In the genomic region with DNA sequence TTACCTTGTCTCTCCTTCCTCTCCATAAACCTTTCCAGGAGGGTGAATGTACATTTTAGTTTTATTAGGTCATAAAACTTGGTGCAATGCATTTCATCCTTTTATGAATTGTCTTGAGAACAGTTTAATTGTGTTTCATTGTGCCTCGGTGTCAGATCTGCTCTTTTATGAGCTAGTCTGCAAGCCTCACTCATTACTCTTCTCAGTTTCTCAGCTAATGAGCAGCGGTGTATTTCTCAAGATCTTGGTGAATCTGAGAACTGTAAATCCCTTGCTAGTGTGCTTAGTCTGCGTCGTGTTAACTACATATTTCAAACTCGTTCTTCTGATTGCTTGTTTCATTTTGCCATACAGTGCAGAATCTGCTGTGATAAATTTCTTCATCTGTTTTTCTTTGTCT, we compare ENCODE assay signal across 23 mouse cellular contexts.
"Had no signal": no experiment of that assay in that cellular context is flagged by ENCODE, and none has a peak within 500 bp of the region (broad histone marks: within the 10 kb centered on the region; RNA-seq: fewer than 3 reads in every experiment).

No protein-coding gene starts in this region.

- H3K9ac ChIP-seq: liver, embryonic 13.5 days; liver, embryonic 15.5 days; liver, postnatal 0 days; lung, embryonic 15.5 days; midbrain, embryonic 13.5 days; neural tube, embryonic 12.5 days had no signal

- H3K27me3 ChIP-seq: liver, embryonic 13.5 days; liver, embryonic 15.5 days; lung, embryonic 15.5 days; megakaryocyte, embryonic 14.5 days; midbrain, embryonic 13.5 days; neural tube, embryonic 12.5 days had no signal

- DNase-seq: liver, embryonic 13.5 days; liver, postnatal 0 days; lung, adult 2 months; lung, postnatal 14 days; lung, postnatal 36 days; retina, postnatal 1 day; right cerebral cortex, adult 18-20 months; right cerebral cortex, postnatal 25 days; right cerebral cortex, postnatal 4 days; spleen, adult 18-20 months; thymus, adult 2 months; thymus, postnatal 25 days; thymus, postnatal 4 days had no signal

- H3K9me3 ChIP-seq: liver, embryonic 13.5 days; liver, embryonic 15.5 days; lung, embryonic 15.5 days; midbrain, embryonic 13.5 days; neural tube, embryonic 12.5 days had no signal

- H3K27ac ChIP-seq: liver, embryonic 13.5 days; liver, embryonic 15.5 days; lung, embryonic 15.5 days; macrophage; midbrain, embryonic 13.5 days; neural tube, embryonic 12.5 days had no signal

- ATAC-seq: liver, postnatal 0 days; lung, postnatal 0 days; midbrain, embryonic 13.5 days; midbrain, embryonic 16.5 days had no signal

- H3K36me3 ChIP-seq: liver, embryonic 13.5 days; liver, embryonic 15.5 days; lung, embryonic 15.5 days; midbrain, embryonic 13.5 days; neural tube, embryonic 12.5 days had no signal

- H3K4me2 ChIP-seq: liver, embryonic 11.5 days; liver, embryonic 13.5 days; liver, embryonic 15.5 days; lung, embryonic 15.5 days; midbrain, embryonic 11.5 days; midbrain, embryonic 13.5 days; neural tube, embryonic 12.5 days had no signal

- H3K4me3 ChIP-seq: liver, embryonic 13.5 days; liver, embryonic 15.5 days; lung, embryonic 15.5 days; megakaryocyte, embryonic 14.5 days; midbrain, embryonic 13.5 days; neural tube, embryonic 12.5 days had no signal

- H3K4me1 ChIP-seq: liver, embryonic 13.5 days; liver, embryonic 15.5 days; lung, embryonic 15.5 days; megakaryocyte, embryonic 14.5 days; midbrain, embryonic 13.5 days; neural tube, embryonic 12.5 days had no signal
